Mouse (Mus musculus): ENCODE data around the gene Ip6k2.

DNA sequence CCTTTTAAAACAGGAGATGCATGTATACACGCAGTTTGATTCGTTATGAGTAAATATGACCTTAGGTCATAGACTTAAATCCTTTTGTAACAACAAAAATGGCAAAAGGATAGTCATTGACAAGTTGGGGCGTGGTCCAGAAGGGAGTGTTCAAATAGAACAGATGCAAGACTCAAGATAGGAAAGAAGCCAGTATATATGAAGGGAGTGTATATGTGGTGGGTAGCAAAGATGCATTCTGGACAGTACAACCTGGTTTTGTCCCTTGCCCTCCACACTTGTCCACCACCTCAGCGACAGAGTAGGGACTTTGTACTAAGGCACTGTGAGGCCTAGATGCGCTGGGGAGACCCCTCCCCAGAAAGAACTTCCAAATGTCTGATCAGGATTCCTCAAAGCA lies 24.1 kb downstream of the Ip6k2 start:
- TF ChIP-seq POLR2A (IDR thresholded peaks at IDR 0.05; ENCODE audit: extremely low read depth, insufficient read depth, low read length) (no peak), CTCF (IDR thresholded peaks at IDR 0.05; ENCODE audit: extremely low read depth, insufficient read depth, low read length) (no peak)

All from cortical plate, adult 2 months (tissue).